8 mouse cellular contexts compared by ENCODE assay signal in the genomic region with DNA sequence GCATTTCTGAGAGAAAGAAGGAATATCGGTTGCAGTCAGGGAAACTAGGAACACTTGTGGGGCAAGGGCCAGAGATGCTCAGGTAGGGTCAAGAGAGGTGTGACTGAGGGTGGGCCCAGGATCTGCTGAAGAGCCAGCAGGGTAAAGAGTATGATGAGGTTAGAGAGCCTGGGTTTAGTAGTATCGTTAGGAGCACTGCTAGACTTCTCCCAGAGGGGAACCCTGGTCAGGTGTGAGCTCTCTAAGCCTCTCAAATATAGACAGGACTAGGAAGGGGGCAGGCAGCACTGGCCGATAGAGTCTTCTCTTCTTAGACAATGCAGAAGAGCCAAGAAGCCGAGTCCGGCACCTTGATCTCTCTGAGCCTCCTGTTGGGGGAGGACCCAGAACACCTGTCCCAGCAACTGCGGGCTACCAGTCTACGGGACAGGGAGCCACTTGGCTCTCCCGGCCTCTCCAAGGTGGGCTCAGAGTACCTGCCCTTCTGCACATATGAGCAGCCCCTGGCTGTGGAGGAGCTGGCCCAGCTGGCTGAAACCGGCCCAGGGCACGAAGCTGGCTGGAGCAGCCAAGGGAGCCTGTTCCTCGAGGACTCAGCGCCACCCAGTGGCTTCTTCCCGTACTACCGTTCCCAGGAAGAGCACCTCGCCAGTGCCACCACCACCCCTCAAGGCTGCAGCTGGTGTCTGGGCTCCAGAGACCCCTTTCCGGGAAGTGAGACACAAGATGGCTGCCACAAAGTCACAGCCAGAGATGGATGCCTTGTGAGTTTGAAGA. TPM values are rescaled to one million over a fixed set of nuclear protein-coding genes. Genes with fewer than 3 reads are reported as not detected.
DNase-seq lines count a peak whose midpoint lies in the region; ATAC-seq lines count a peak whose summit lies in the region.

No protein-coding gene starts in this region.

- 28% methylated on average over 16 of the region's 16 CpGs for WGBS in kidney, embryonic 15.5 days
- 24% methylated on average over 16 of the region's 16 CpGs for WGBS in liver, embryonic 13.5 days (ENCODE audit: insufficient replicate concordance)
- WGBS in neural tube, embryonic 13.5 days, result 31% methylated on average over 16 of the region's 16 CpGs

- H3K27ac ChIP-seq in kidney, embryonic 15.5 days, result no peak overlapping the region
- no peak overlapping the region for H3K27ac ChIP-seq in liver, embryonic 13.5 days
- H3K27ac ChIP-seq in neural tube, embryonic 13.5 days (replicated peaks), result no peak overlapping the region

- DNase-seq in spleen, postnatal 10 days (ENCODE audit: low spot score in 2 of 2), result peak; percentile 11 to 65
- DNase-seq in spleen, postnatal 36 days (ENCODE audit: low spot score in 2 of 2), result no peak
- peak; percentile 70 for DNase-seq in embryo, embryonic 11.5 days (ENCODE audit: low read depth, low spot score)
- peak; percentile 21 for DNase-seq in heart, adult 8-10 months (ENCODE audit: low spot score)
- DNase-seq in liver, embryonic 13.5 days, result no peak
- peak; percentile 40 for DNase-seq in thymus, postnatal 25 days

- H3K4me1 ChIP-seq in kidney, embryonic 15.5 days, result peaks cover 12% of the 10 kb centered on the region
- no peaks in the 10 kb centered on the region for H3K4me1 ChIP-seq in liver, embryonic 13.5 days (replicated peaks)
- H3K4me1 ChIP-seq in neural tube, embryonic 13.5 days (replicated peaks), result no peaks in the 10 kb centered on the region

- no peak overlapping the region for H3K4me2 ChIP-seq in kidney, embryonic 15.5 days
- no peak overlapping the region for H3K4me2 ChIP-seq in liver, embryonic 13.5 days
- no peak overlapping the region for H3K4me2 ChIP-seq in neural tube, embryonic 13.5 days

- no peak overlapping the region for H3K9ac ChIP-seq in kidney, embryonic 15.5 days
- H3K9ac ChIP-seq in liver, embryonic 13.5 days, result no peak overlapping the region
- H3K9ac ChIP-seq in neural tube, embryonic 13.5 days, result no peak overlapping the region

- no peak overlapping the region for H3K4me3 ChIP-seq in kidney, embryonic 15.5 days (replicated peaks)
- no peak overlapping the region for H3K4me3 ChIP-seq in liver, embryonic 13.5 days (replicated peaks)
- no peak overlapping the region for H3K4me3 ChIP-seq in neural tube, embryonic 13.5 days

- H3K9me3 ChIP-seq in kidney, embryonic 15.5 days (replicated peaks), result no peaks in the 10 kb centered on the region
- no peaks in the 10 kb centered on the region for H3K9me3 ChIP-seq in liver, embryonic 13.5 days (replicated peaks)
- no peaks in the 10 kb centered on the region for H3K9me3 ChIP-seq in neural tube, embryonic 13.5 days

- ATAC-seq in kidney, embryonic 15.5 days (replicated peaks; ENCODE audit: low FRiP score), result peak; percentile 52
- peak; percentile 20; the same call in 1 of the 2 replicates for ATAC-seq in liver, embryonic 13.5 days (ENCODE audit: low read depth)
- peak; percentile 71 for ATAC-seq in neural tube, embryonic 13.5 days (ENCODE audit: low read depth)

- H3K36me3 ChIP-seq in kidney, embryonic 15.5 days, result no peaks in the 10 kb centered on the region
- no peaks in the 10 kb centered on the region for H3K36me3 ChIP-seq in liver, embryonic 13.5 days
- no peaks in the 10 kb centered on the region for H3K36me3 ChIP-seq in neural tube, embryonic 13.5 days

- peaks cover 17% of the 10 kb centered on the region for H3K27me3 ChIP-seq in kidney, embryonic 15.5 days
- peaks cover 6% of the 10 kb centered on the region; the same call in 1 of the 2 replicates for H3K27me3 ChIP-seq in liver, embryonic 13.5 days
- H3K27me3 ChIP-seq in neural tube, embryonic 13.5 days, result peaks cover 21% of the 10 kb centered on the region

RNA-seq across cellular contexts. Expression of gene Gm3045, which starts 2.5 kb away (rescaled TPM):
- total RNA-seq in heart, adult 8-10 months (2022), result not detected
- not detected in 2 replicates for polyA plus RNA-seq in kidney, embryonic 15.5 days (2015; fragmentation: Nextera tagmentation; extraction: Ambion mirVana)
- polyA plus RNA-seq in liver, embryonic 13.5 days (2015; fragmentation: Nextera tagmentation; extraction: Ambion mirVana), result not detected in 2 replicates
- polyA plus RNA-seq in neural tube, embryonic 13.5 days (2015; fragmentation: Nextera tagmentation; extraction: Ambion mirVana), result not detected in 2 replicates

RNA-seq across cellular contexts. Expression of gene Slc25a48, which starts 9.2 kb away (rescaled TPM):
- under 1 TPM in 1 of 4 experiments, not detected in 3; 0.26 TPM for total RNA-seq in heart, adult 8-10 months (2022)
- 0.45 and 0.59 TPM in 2 replicates for polyA plus RNA-seq in kidney, embryonic 15.5 days (2015; fragmentation: Nextera tagmentation; extraction: Ambion mirVana)
- 0.35 and 0.41 TPM in 2 replicates for polyA plus RNA-seq in liver, embryonic 13.5 days (2015; fragmentation: Nextera tagmentation; extraction: Ambion mirVana)
- polyA plus RNA-seq in neural tube, embryonic 13.5 days (2015; fragmentation: Nextera tagmentation; extraction: Ambion mirVana), result not detected in 2 replicates

RNA-seq across cellular contexts. Expression of gene Il9, which starts 53.1 kb away (rescaled TPM):
- total RNA-seq in heart, adult 8-10 months (2022), result not detected
- polyA plus RNA-seq in kidney, embryonic 15.5 days (2015; fragmentation: Nextera tagmentation; extraction: Ambion mirVana), result not detected in 2 replicates
- polyA plus RNA-seq in liver, embryonic 13.5 days (2015; fragmentation: Nextera tagmentation; extraction: Ambion mirVana), result not detected in 2 replicates
- not detected in 2 replicates for polyA plus RNA-seq in neural tube, embryonic 13.5 days (2015; fragmentation: Nextera tagmentation; extraction: Ambion mirVana)

Comparison
In these comparisons a context has a peak if more than half of its experiments do, and no peak if none do; other contexts are left out.
1. DNase-seq: peak in spleen, postnatal 10 days (2 of 2), embryo, embryonic 11.5 days (single experiment), heart, adult 8-10 months (single experiment) and thymus, postnatal 25 days (single experiment); none in spleen, postnatal 36 days (0 of 2) and liver, embryonic 13.5 days (single experiment).
2. ATAC-seq: peak in every context shown above with its lines; median percentile 71 in neural tube, embryonic 13.5 days; 52 in kidney, embryonic 15.5 days; 20 in liver, embryonic 13.5 days.